In the genomic region with DNA sequence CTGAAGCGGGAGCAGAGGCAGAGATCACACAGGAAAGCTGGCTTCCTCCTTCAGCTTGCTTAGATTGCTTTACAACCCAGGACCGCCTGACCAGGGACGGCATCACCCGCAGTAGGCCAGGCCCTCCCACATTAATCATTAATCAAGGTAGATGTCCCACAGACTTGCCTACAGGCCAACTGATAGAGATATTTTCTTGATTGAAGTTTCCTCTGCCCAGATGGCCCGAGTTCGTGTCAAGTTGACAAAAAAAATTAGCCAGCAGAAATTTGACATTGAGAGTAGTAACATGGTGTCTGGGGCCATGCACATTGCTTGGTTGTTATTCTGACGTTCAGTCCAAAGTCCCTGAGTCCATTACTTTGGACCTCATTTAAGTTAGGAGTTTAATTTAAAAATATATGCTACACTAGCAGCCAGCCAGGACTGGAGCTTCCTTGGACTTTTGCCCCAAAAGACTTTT, we compare ENCODE assay signal across 18 mouse cellular contexts.
A peak's percentile ranks its signal among the peaks of the same experiment; 100 is the strongest.
DNase-seq lines count a peak whose midpoint lies in the region; ATAC-seq and TF ChIP-seq lines count a peak whose summit lies in the region.
"Had no signal": no experiment of that assay in that cellular context is flagged by ENCODE, and none has a peak within 500 bp of the region (broad histone marks: within the 10 kb centered on the region; RNA-seq: fewer than 3 reads in every experiment).

No protein-coding gene starts in this region.

- ATAC-seq in intestine, embryonic 14.5 days (replicated peaks; ENCODE audit: low FRiP score, low TSS enrichment, low read depth) = peak; percentile 72
- peak; percentile 96 for ATAC-seq in intestine, embryonic 16.5 days
- ATAC-seq in kidney, postnatal 0 days (replicated peaks; ENCODE audit: low FRiP score, low read depth) = peak; percentile 83
- ATAC-seq in liver, embryonic 14.5 days (ENCODE audit: insufficient read depth) = peak; percentile 37; the same call in 1 of the 2 replicates
- ATAC-seq: forebrain, embryonic 13.5 days; hindbrain, embryonic 16.5 days had no signal

- TF ChIP-seq CTCF in kidney, postnatal 0 days (IDR thresholded peaks at IDR 0.05; ENCODE audit: low read depth) = no peak
- no peak for TF ChIP-seq CTCF in liver, embryonic 14.5 days (IDR thresholded peaks at IDR 0.05; ENCODE audit: low read depth)

- no peak overlapping the region for H3K4me3 ChIP-seq in intestine, embryonic 14.5 days (ENCODE audit: low read depth, low read length)
- H3K4me3 ChIP-seq in intestine, embryonic 16.5 days (ENCODE audit: low read length) = no peak overlapping the region
- no peak overlapping the region for H3K4me3 ChIP-seq in kidney, postnatal 0 days (replicated peaks; ENCODE audit: low read depth, low read length)
- H3K4me3 ChIP-seq in liver, embryonic 14.5 days (ENCODE audit: insufficient read depth in 1 of 2, low read depth in 2 of 2, low read length in 2 of 2) = no peak overlapping the region
- H3K4me3 ChIP-seq: forebrain, embryonic 13.5 days; heart, embryonic 13.5 days; stomach, embryonic 15.5 days had no signal

- no peak for TF ChIP-seq EP300 in liver, embryonic 14.5 days (IDR thresholded peaks at IDR 0.05; ENCODE audit: low read depth)

- 46% methylated on average over 7 of the region's 7 CpGs for WGBS in intestine, embryonic 14.5 days
- WGBS in intestine, embryonic 16.5 days = 40% methylated on average over 7 of the region's 7 CpGs
- 39% methylated on average over 7 of the region's 7 CpGs for WGBS in kidney, postnatal 0 days
- 33% methylated on average over 7 of the region's 7 CpGs for WGBS in liver, embryonic 14.5 days (ENCODE audit: insufficient replicate concordance)

- no peaks in the 10 kb centered on the region for H3K27me3 ChIP-seq in intestine, embryonic 14.5 days (replicated peaks; ENCODE audit: control insufficient read depth, insufficient read depth, low read length)
- no peaks in the 10 kb centered on the region for H3K27me3 ChIP-seq in intestine, embryonic 16.5 days (replicated peaks; ENCODE audit: control insufficient read depth, insufficient read depth, low read length)
- no peaks in the 10 kb centered on the region for H3K27me3 ChIP-seq in kidney, postnatal 0 days (ENCODE audit: insufficient read depth, low read length)
- no peaks in the 10 kb centered on the region for H3K27me3 ChIP-seq in liver, embryonic 14.5 days (ENCODE audit: control insufficient read depth, insufficient read depth, low read length)
- H3K27me3 ChIP-seq: forebrain, embryonic 13.5 days; heart, embryonic 13.5 days; stomach, embryonic 15.5 days had no signal

- peak; percentile 59 for DNase-seq in intestine, embryonic 14.5 days (ENCODE audit: low spot score)
- DNase-seq in kidney, postnatal 0 days (ENCODE audit: low spot score) = peak; percentile 37
- peak in 1 of 3 experiments; percentile 10 for DNase-seq in liver, embryonic 14.5 days (ENCODE audit: low read depth in 3 of 3, low spot score in 3 of 3)
- no peak for DNase-seq in frontal cortex, postnatal 25 days (ENCODE audit: low spot score in 2 of 2)
- no peak for DNase-seq in ovary, postnatal 14 days (ENCODE audit: low spot score)
- no peak for DNase-seq in urinary bladder, postnatal 14 days (ENCODE audit: low spot score)
- no peak for DNase-seq in heart, postnatal 14 days
- DNase-seq: cerebellum, postnatal 10 days; heart, postnatal 4 days; left cerebral cortex, postnatal 4 days; lung, embryonic 14.5 days; right cerebral cortex, adult 18-20 months; thymus, postnatal 14 days had no signal

- no peaks in the 10 kb centered on the region for H3K4me1 ChIP-seq in intestine, embryonic 14.5 days (replicated peaks; ENCODE audit: control insufficient read depth, insufficient read depth, low read length)
- peaks cover 4% of the 10 kb centered on the region; the same call in 1 of the 2 replicates for H3K4me1 ChIP-seq in intestine, embryonic 16.5 days (ENCODE audit: control insufficient read depth, insufficient read depth, low read length)
- no peaks in the 10 kb centered on the region for H3K4me1 ChIP-seq in kidney, postnatal 0 days (replicated peaks; ENCODE audit: insufficient read depth, low read length)
- peaks cover 0 to 5% of the 10 kb centered on the region in 2 experiments; a peak in 1 of 4 replicates for H3K4me1 ChIP-seq in liver, embryonic 14.5 days (replicated peaks; ENCODE audit: control insufficient read depth in 2 of 2, insufficient read depth in 2 of 2, low read length in 1 of 2)
- H3K4me1 ChIP-seq: forebrain, embryonic 13.5 days; stomach, embryonic 15.5 days had no signal

- H3K9ac ChIP-seq in intestine, embryonic 14.5 days (ENCODE audit: low read length) = no peak overlapping the region
- no peak overlapping the region for H3K9ac ChIP-seq in intestine, embryonic 16.5 days (ENCODE audit: low read depth, low read length)
- H3K9ac ChIP-seq in kidney, postnatal 0 days (ENCODE audit: low read depth, low read length) = no peak overlapping the region
- H3K9ac ChIP-seq in liver, embryonic 14.5 days (replicated peaks) = no peak overlapping the region
- H3K9ac ChIP-seq: forebrain, embryonic 13.5 days; heart, embryonic 13.5 days; lung, embryonic 14.5 days; stomach, embryonic 15.5 days had no signal

- H3K9me3 ChIP-seq in intestine, embryonic 14.5 days (ENCODE audit: control insufficient read depth, low read length) = no peaks in the 10 kb centered on the region
- no peaks in the 10 kb centered on the region for H3K9me3 ChIP-seq in intestine, embryonic 16.5 days (ENCODE audit: control insufficient read depth, low read length)
- H3K9me3 ChIP-seq in kidney, postnatal 0 days (replicated peaks; ENCODE audit: low read length) = no peaks in the 10 kb centered on the region
- no peaks in the 10 kb centered on the region for H3K9me3 ChIP-seq in liver, embryonic 14.5 days (ENCODE audit: control insufficient read depth, low read length)
- H3K9me3 ChIP-seq: forebrain, embryonic 13.5 days; heart, embryonic 13.5 days; stomach, embryonic 15.5 days had no signal

- intact Hi-C loops in heart, postnatal 14 days (cut with DNase I) = no loop called here

- no peaks in the 10 kb centered on the region for H3K36me3 ChIP-seq in intestine, embryonic 14.5 days (ENCODE audit: control insufficient read depth, insufficient read depth, low read length)
- H3K36me3 ChIP-seq in intestine, embryonic 16.5 days (ENCODE audit: control insufficient read depth, insufficient read depth, low read length) = no peaks in the 10 kb centered on the region
- no peaks in the 10 kb centered on the region for H3K36me3 ChIP-seq in kidney, postnatal 0 days (ENCODE audit: insufficient read depth, low read length)
- H3K36me3 ChIP-seq in liver, embryonic 14.5 days (replicated peaks; ENCODE audit: control insufficient read depth, insufficient read depth, low read depth) = no peaks in the 10 kb centered on the region
- H3K36me3 ChIP-seq: heart, embryonic 13.5 days; stomach, embryonic 15.5 days had no signal

- H3K27ac ChIP-seq in intestine, embryonic 14.5 days (ENCODE audit: low read depth) = no peak overlapping the region
- peak overlapping the region; percentile 79 for H3K27ac ChIP-seq in intestine, embryonic 16.5 days (ENCODE audit: low read length)
- no peak overlapping the region for H3K27ac ChIP-seq in kidney, postnatal 0 days
- H3K27ac ChIP-seq in liver, embryonic 14.5 days = no peak overlapping the region
- H3K27ac ChIP-seq: forebrain, embryonic 13.5 days; heart, embryonic 13.5 days; stomach, embryonic 15.5 days had no signal

- H3K4me2 ChIP-seq in intestine, embryonic 14.5 days (ENCODE audit: low read length) = no peak overlapping the region
- no peak overlapping the region for H3K4me2 ChIP-seq in intestine, embryonic 16.5 days (ENCODE audit: low read depth, low read length)
- no peak overlapping the region for H3K4me2 ChIP-seq in kidney, postnatal 0 days (ENCODE audit: low read length)
- H3K4me2 ChIP-seq in liver, embryonic 14.5 days (ENCODE audit: low read depth) = no peak overlapping the region
- H3K4me2 ChIP-seq: forebrain, embryonic 13.5 days; heart, embryonic 13.5 days; lung, embryonic 14.5 days; stomach, embryonic 15.5 days had no signal

Comparison
In these comparisons a context has a peak if more than half of its experiments do, and no peak if none do; other contexts are left out.
1. ATAC-seq: peak in every context shown above with its lines; median percentile 96 in intestine, embryonic 16.5 days; 83 in kidney, postnatal 0 days; 72 in intestine, embryonic 14.5 days; 37 in liver, embryonic 14.5 days.
2. DNase-seq: peak in intestine, embryonic 14.5 days (single experiment) and kidney, postnatal 0 days (single experiment); none in frontal cortex, postnatal 25 days (0 of 2), ovary, postnatal 14 days (single experiment), urinary bladder, postnatal 14 days (single experiment) and heart, postnatal 14 days (0 of 2).